ENCODE assay signal across 29 mouse cellular contexts in genomic region chr2:116966266-116966665, GRCm38 (mm10).
"Had no signal": no experiment of that assay in that cellular context is flagged by ENCODE, and none has a peak within 500 bp of the region (broad histone marks: within the 10 kb centered on the region; RNA-seq: fewer than 3 reads in every experiment).

No protein-coding gene starts in this region.

- DNase-seq: left cerebral cortex, postnatal 4 days; liver; liver, embryonic 13.5 days; liver, postnatal 0 days; lung, adult 18-20 months; lung, adult 2 months; lung, embryonic 14.5 days; lung, postnatal 10 days; lung, postnatal 14 days; lung, postnatal 36 days; lung, postnatal 4 days; midbrain, embryonic 14.5 days had no signal

- H3K4me1 ChIP-seq: liver, embryonic 12.5 days; liver, embryonic 13.5 days; liver, embryonic 15.5 days; lung, embryonic 15.5 days; midbrain, embryonic 13.5 days; midbrain, embryonic 15.5 days had no signal

- H3K27ac ChIP-seq: limb, embryonic 10.5 days; limb, embryonic 12.5 days; limb, embryonic 13.5 days; limb, embryonic 15.5 days; liver, embryonic 12.5 days; liver, embryonic 13.5 days; liver, embryonic 14.5 days; liver, embryonic 15.5 days; lung, embryonic 15.5 days; macrophage; midbrain, embryonic 10.5 days; midbrain, embryonic 12.5 days; midbrain, embryonic 13.5 days; midbrain, embryonic 15.5 days had no signal

- H3K4me3 ChIP-seq: limb, embryonic 10.5 days; limb, embryonic 12.5 days; limb, embryonic 13.5 days; limb, embryonic 15.5 days; liver, embryonic 12.5 days; liver, embryonic 13.5 days; liver, embryonic 15.5 days; lung, embryonic 15.5 days; megakaryocyte, embryonic 14.5 days; midbrain, embryonic 10.5 days; midbrain, embryonic 12.5 days; midbrain, embryonic 13.5 days; midbrain, embryonic 15.5 days; myocyte had no signal

- ATAC-seq: liver, embryonic 12.5 days; liver, postnatal 0 days; lung, postnatal 0 days; midbrain, embryonic 13.5 days; midbrain, embryonic 15.5 days; midbrain, embryonic 16.5 days had no signal
